Mouse (Mus musculus) embryonic fibroblast, embryonic 13.5 days (primary cell): ENCODE results near the gene Pnrc1.
A peak's percentile ranks its signal among the peaks of the same experiment; 100 is the strongest.

Source experiments
- CTCF ChIP-seq: IDR thresholded peaks from 2 replicates; pipeline ENCODE4 v1.5.1; 2011; ENCODE audit warnings: mild to moderate bottlenecking, control low read depth, low read length, moderate library complexity, borderline replicate concordance; ENCODE audit not compliant: insufficient read depth
- POLR2A ChIP-seq: IDR thresholded peaks from 2 replicates; pipeline ENCODE4 v1.6.1; 2011; ENCODE audit warnings: low read depth, mild to moderate bottlenecking, control low read depth, low read length, moderate library complexity

DNA sequence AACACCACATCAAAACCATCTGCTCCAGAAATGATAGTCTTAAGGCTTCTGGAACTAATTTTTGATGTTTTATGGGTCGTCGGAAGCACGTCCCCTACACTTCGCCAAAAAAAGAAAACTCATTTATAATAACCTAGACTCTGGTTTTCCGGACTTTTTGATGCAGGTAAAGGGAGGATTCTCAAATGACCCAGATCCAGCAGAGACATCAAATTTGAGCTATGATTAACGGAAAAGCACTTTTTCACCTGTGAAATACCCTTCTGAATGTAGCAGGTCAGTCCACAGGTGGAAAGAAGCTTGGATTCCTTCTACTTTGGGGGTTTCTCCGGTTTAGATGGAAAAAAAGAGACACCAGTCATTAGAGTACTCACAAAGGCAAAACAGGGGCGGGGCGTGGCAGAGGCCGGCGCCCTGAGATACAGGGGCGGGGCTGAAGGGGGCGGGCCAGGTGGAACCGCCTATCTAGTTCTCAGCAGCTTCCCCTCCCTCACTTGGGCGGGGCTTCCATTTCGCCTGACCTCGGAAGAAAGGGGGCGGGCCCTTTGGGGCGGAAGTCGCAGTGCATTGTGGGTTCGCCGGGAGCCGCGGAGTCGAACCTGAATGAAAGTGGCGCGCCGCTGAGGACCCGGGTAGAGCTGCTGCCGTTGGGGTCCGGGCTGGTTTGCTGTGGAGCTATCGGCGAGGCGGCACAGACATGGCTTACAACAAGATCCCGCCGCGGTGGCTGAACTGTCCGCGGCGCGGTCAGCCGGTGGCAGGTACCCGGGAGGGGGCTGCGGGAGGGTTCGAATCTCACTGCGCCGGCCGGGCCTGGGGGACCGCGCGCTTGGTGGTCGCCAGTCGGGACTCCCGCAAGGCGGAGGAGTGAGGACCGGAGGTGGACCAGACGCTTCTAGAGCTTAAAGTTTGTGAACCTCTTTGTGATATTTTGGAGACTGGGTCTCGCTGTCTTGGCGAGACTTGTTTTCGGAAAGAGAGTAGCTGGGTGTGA, 20.1 kb upstream of the Pnrc1 start, which contains the start of gene Rngtt:
- no peak for TF ChIP-seq CTCF
- peak; percentile 63 for TF ChIP-seq POLR2A
